Mouse (Mus musculus) midbrain, embryonic 16.5 days (tissue): ENCODE measurements around the gene Cpne9. TPM values are rescaled to one million over a fixed set of nuclear protein-coding genes. Genes with fewer than 3 reads are reported as not detected.
"Not testable (repeated sequence)": the region's sequence is repeated elsewhere in the genome, so short reads cannot be mapped to it uniquely, and the experiment has no call there.

Experiments
- ATAC-seq: fragments of 200-750 bp; cut with Nextera tagmentation; 2 replicates; pipeline ENCODE4 v1.8.0; 2017; ENCODE audit warnings: moderate TSS enrichment
- H3K27ac ChIP-seq: fragments of 300-500 bp; sonication (generic); 2 replicates; pipeline ENCODE4 v1.5.1; 2014; ENCODE audit warnings: mild to moderate bottlenecking, low read length, mixed read lengths
- H3K27me3 ChIP-seq: fragments of 300-500 bp; sonication (generic); 2 replicates; pipeline ENCODE4 v1.6.1; 2014; ENCODE audit warnings: low read depth, low read length, mixed read lengths; ENCODE audit not compliant: control insufficient read depth, insufficient read depth
- H3K36me3 ChIP-seq: fragments of 300-500 bp; sonication (generic); 2 replicates; pipeline ENCODE4 v1.6.1; 2014; ENCODE audit warnings: mild to moderate bottlenecking, low read length, moderate library complexity, mixed read lengths; ENCODE audit not compliant: control insufficient read depth, insufficient read depth
- H3K4me1 ChIP-seq: fragments of 300-500 bp; sonication (generic); 2 replicates; pipeline ENCODE4 v1.6.1; 2014; ENCODE audit warnings: mild to moderate bottlenecking, low read length, mixed read lengths; ENCODE audit not compliant: control insufficient read depth, insufficient read depth
- H3K4me2 ChIP-seq: fragments of 300-500 bp; sonication (generic); 2 replicates; pipeline ENCODE4 v1.6.1; 2014; ENCODE audit warnings: mild to moderate bottlenecking, low read length, mixed read lengths
- H3K4me3 ChIP-seq: fragments of 300-500 bp; sonication (generic); 2 replicates; pipeline ENCODE4 v1.5.1; 2014; ENCODE audit warnings: low read depth, mild to moderate bottlenecking, low read length, moderate library complexity, mixed read lengths
- H3K9ac ChIP-seq: fragments of 300-500 bp; sonication (generic); 2 replicates; pipeline ENCODE4 v1.6.1; 2014; ENCODE audit warnings: low read depth, low read length, mixed read lengths
- H3K9me3 ChIP-seq: fragments of 300-500 bp; sonication (generic); replicated peaks from 2 replicates; pipeline ENCODE4 v1.6.1; 2014; ENCODE audit warnings: mild to moderate bottlenecking, low read length, mixed read lengths; ENCODE audit not compliant: control insufficient read depth, poor library complexity, severe bottlenecking
- WGBS: fragments of 180-500 bp; shearing (Covaris S2); extraction: QIAGEN DNeasy Blood & Tissue Kit; methylation state at CpG from one replicate; pipeline ENCODE4 v1.1.7; 2014; 5-methylcytosine and 5-hydroxymethylcytosine counted together
- polyA plus RNA-seq: library from polyadenylated mRNA; unstranded; fragments of >200 nt; fragmentation: Nextera tagmentation; extraction: Ambion mirVana; gene quantifications from 2 replicates; pipeline ENCODE4 v1.2.1, GENCODE M21; 2015

The Cpne9 gene
- polyA plus RNA-seq, 1 experiment from 2014 or later, result 3.9 TPM

- Histone ChIP-seq H3K9me3 (no peaks in the 10 kb centered on the region), H3K27ac (no peak overlapping the region), H3K9ac (no peak overlapping the region), H3K4me1 (peaks cover 15% of the 10 kb centered on the region), H3K27me3 (no peaks in the 10 kb centered on the region), H3K4me2 (no peak overlapping the region), H3K4me3 (no peak overlapping the region), H3K36me3 (0 out of 2 replicates have a peak, but pooled peaks cover under 1% of the 10 kb centered on the region)
- 100% methylated on average over 1 of the region's 1 CpGs for WGBS
- ATAC-seq, result no peak
Observed at GRCm38 (mm10) chr6:113329396-113329795, 47.3 kb downstream of the Cpne9 start.

DNA sequence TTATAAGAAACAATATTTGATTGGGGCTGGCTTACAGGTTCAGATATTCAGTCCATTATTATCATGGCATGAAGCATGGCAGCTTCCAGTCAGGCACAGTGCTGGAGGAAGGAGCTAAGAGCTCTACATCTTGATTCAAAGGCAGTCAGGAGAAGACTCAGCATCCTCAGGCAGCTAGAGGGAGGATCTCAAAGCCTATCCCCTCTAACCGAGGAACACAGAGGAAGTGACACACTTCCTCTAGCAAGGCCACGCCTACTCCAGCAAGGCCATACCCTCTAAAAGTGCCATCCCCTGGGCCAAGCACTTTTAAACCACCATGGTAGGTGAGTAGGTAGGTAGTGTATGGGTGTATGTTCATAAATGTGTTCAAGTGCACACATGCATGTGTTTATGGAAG is 48.4 kb downstream of the Cpne9 start:
- Histone ChIP-seq H3K4me2 (no peak overlapping the region), H3K4me1 (peaks cover 13% of the 10 kb centered on the region)
- ATAC-seq, result no peak

GRCm38 (mm10) chr6:113331721-113332120 is 49.6 kb downstream of the Cpne9 start:
- 0 out of 2 replicates have a peak, but pooled peaks cover 9% of the 10 kb centered on the region for H3K36me3 ChIP-seq
- H3K27me3 ChIP-seq, result no peaks in the 10 kb centered on the region
- WGBS, result 93% methylated on average over 11 of the region's 11 CpGs
- ATAC-seq, result no peak
- H3K4me1 ChIP-seq, result peaks cover 8% of the 10 kb centered on the region
- H3K9me3 ChIP-seq, result no peaks in the 10 kb centered on the region
- H3K9ac ChIP-seq, result no peak overlapping the region
- H3K27ac ChIP-seq, result no peak overlapping the region
- H3K4me3 ChIP-seq, result no peak overlapping the region
- no peak overlapping the region for H3K4me2 ChIP-seq

More for the DNA sequence above, 48.4 kb downstream of the Cpne9 start:
- 56% methylated on average over 2 of the region's 2 CpGs for WGBS
- Histone ChIP-seq H3K36me3 (no peaks in the 10 kb centered on the region), H3K4me3 (no peak overlapping the region), H3K27me3 (no peaks in the 10 kb centered on the region), H3K9ac (no peak overlapping the region), H3K9me3 (no peaks in the 10 kb centered on the region), H3K27ac (no peak overlapping the region)

GRCm38 (mm10) chr6:113332734-113333133 is 50.6 kb downstream of the Cpne9 start:
- H3K9me3 ChIP-seq, H3K36me3 ChIP-seq, H3K4me1 ChIP-seq, H3K9ac ChIP-seq, H3K4me2 ChIP-seq, H3K27ac ChIP-seq, ATAC-seq, H3K4me3 ChIP-seq, H3K27me3 ChIP-seq: not testable (repeated sequence)
- 72% methylated on average over 6 of the region's 6 CpGs for WGBS

DNA sequence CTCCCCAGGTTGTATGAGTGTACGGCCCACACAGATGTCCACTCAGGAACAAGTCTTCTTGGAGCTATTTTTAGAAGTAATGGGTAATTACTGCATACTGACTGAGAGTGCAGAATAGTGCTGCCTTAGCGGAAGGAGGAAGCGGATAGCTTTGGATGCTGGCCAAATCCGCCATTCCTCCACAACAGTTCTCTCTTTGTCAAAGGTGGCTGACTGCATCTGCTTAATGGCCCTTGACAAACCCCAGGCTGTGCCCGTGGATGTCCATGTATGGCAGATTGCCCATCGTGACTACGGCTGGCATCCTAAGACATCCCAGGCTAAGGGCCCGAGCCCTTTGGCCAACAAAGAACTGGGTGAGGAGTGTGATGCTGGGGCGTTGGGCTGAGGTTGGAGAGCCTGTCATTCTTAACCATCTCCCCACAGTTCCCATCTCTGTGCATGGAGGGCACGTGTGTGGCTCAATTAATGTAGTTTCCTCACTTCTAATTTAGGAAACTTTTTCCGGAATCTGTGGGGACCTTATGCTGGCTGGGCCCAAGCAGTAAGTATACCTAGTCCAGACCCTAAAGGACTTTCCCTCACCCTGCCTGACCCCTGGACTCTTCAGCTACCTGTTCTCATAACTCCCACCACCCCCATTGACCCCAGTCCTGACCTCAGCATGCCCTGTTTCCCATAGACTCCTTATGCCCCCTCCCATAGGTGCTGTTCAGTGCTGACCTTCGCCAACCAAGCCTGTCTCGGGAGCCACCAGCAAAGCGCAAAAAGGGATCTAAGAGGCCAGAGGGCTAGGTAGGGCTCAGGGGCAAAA is 51.2 kb downstream of the Cpne9 start:
- Histone ChIP-seq H3K4me2 (no peak overlapping the region), H3K27ac (peak overlapping the region; percentile 44), H3K9me3 (no peaks in the 10 kb centered on the region), H3K9ac (no peak overlapping the region), H3K36me3 (peaks cover 9% of the 10 kb centered on the region; the same call in 1 of the 2 replicates), H3K27me3 (no peaks in the 10 kb centered on the region), H3K4me1 (no peaks in the 10 kb centered on the region), H3K4me3 (no peak overlapping the region)
- ATAC-seq, result peak; percentile 38
- 72% methylated on average over 14 of the region's 14 CpGs for WGBS

- Histone ChIP-seq H3K9me3 (no peaks in the 10 kb centered on the region), H3K27ac (no peak overlapping the region), H3K4me2 (no peak overlapping the region), H3K27me3 (no peaks in the 10 kb centered on the region), H3K36me3 (peaks cover 9% of the 10 kb centered on the region; the same call in 1 of the 2 replicates), H3K4me1 (no peaks in the 10 kb centered on the region), H3K9ac (no peak overlapping the region), H3K4me3 (no peak overlapping the region)
- no peak for ATAC-seq
- WGBS, result 78% methylated on average over 6 of the region's 6 CpGs
Observed at GRCm38 (mm10) chr6:113334216-113334615, 52.1 kb downstream of the Cpne9 start.

GRCm38 (mm10) chr6:113336852-113337620 is 54.9 kb downstream of the Cpne9 start:
- no peaks in the 10 kb centered on the region for H3K27me3 ChIP-seq
- H3K4me2 ChIP-seq, result no peak overlapping the region
- ATAC-seq, result no peak
- no peak overlapping the region for H3K9ac ChIP-seq
- H3K36me3 ChIP-seq, result peaks cover 9% of the 10 kb centered on the region
- no peak overlapping the region for H3K4me3 ChIP-seq
- peaks cover 6% of the 10 kb centered on the region; the same call in 1 of the 2 replicates for H3K4me1 ChIP-seq
- H3K27ac ChIP-seq, result no peak overlapping the region
- no peaks in the 10 kb centered on the region for H3K9me3 ChIP-seq
- whole genome bisulfite sequencing, result 76% methylated on average over 8 of the region's 8 CpGs

DNA sequence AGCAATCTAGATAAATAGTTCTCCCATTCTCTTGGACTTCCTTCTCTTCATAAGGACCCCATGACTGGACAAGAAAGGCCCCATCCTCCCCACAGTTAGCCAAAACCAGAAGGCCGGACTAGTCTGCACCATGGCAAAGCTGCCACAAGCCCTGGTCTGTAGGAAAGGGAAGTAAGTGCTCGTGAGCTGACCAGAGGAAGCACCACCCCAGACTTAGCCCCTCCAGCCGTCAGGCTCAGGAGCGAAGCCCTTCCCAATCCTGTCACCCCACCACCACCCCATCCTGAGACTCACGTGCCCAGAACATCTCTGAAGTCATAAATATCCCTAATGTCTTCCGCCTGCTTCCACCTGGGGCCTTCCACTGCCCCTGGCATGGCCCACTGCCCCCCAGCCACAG is 59.5 kb downstream of the Cpne9 start:
- Histone ChIP-seq H3K9me3 (no peaks in the 10 kb centered on the region), H3K9ac (0 out of 2 replicates have a peak overlapping the region, but pooled peaks have one; percentile 8), H3K27me3 (no peaks in the 10 kb centered on the region), H3K4me1 (peaks cover 18% of the 10 kb centered on the region), H3K27ac (peak overlapping the region; percentile 17; the same call in 1 of the 2 replicates), H3K4me3 (peak overlapping the region; percentile 1; the same call in 1 of the 2 replicates), H3K36me3 (no peaks in the 10 kb centered on the region; the same call in none of the 2 replicates), H3K4me2 (peak overlapping the region; percentile 78)
- no peak for ATAC-seq
- WGBS, result 90% methylated on average over 6 of the region's 6 CpGs
